Mouse (Mus musculus) forebrain, embryonic 15.5 days (tissue): ENCODE results near the gene Shisa8. TPM values are rescaled to one million over a fixed set of nuclear protein-coding genes. Genes with fewer than 3 reads are reported as not detected.
"Not testable (repeated sequence)": the region's sequence is repeated elsewhere in the genome, so short reads cannot be mapped to it uniquely, and the experiment has no call there.

ENCODE experiments used
- ATAC-seq: fragments of 200-750 bp; cut with Nextera tagmentation; replicated peaks from 2 replicates; pipeline ENCODE4 v1.8.0; 2017; ENCODE audit warnings: mild to moderate bottlenecking, moderate TSS enrichment, moderate library complexity
- H3K27ac ChIP-seq: fragments of 300-500 bp; sonication (generic); replicated peaks from 2 replicates; pipeline ENCODE4 v1.5.1; 2015; ENCODE audit warnings: mild to moderate bottlenecking, inconsistent platforms
- H3K27me3 ChIP-seq: fragments of 300-500 bp; sonication (generic); 2 replicates; pipeline ENCODE4 v1.6.1; 2015; ENCODE audit warnings: inconsistent platforms
- H3K36me3 ChIP-seq: fragments of 300-500 bp; sonication (generic); 2 replicates; pipeline ENCODE4 v1.6.1; 2015; ENCODE audit warnings: mild to moderate bottlenecking, inconsistent platforms
- H3K4me1 ChIP-seq: fragments of 300-500 bp; sonication (generic); 2 replicates; pipeline ENCODE4 v1.6.1; 2015; ENCODE audit warnings: inconsistent platforms
- H3K4me2 ChIP-seq: fragments of 300-500 bp; sonication (generic); replicated peaks from 2 replicates; pipeline ENCODE4 v1.6.1; 2015; ENCODE audit warnings: mild to moderate bottlenecking, inconsistent platforms
- H3K4me3 ChIP-seq: fragments of 300-500 bp; sonication (generic); 2 replicates; pipeline ENCODE4 v1.5.1; 2015; ENCODE audit warnings: mild to moderate bottlenecking, inconsistent platforms
- H3K9ac ChIP-seq: fragments of 300-500 bp; sonication (generic); replicated peaks from 2 replicates; pipeline ENCODE4 v1.6.1; 2015; ENCODE audit warnings: mild to moderate bottlenecking, inconsistent platforms
- H3K9me3 ChIP-seq: fragments of 300-500 bp; sonication (generic); 2 replicates; pipeline ENCODE4 v1.6.1; 2016; ENCODE audit warnings: inconsistent platforms
- WGBS: fragments of 180-500 bp; shearing (Covaris S2); methylation state at CpG from one replicate; pipeline ENCODE4 v1.1.7; 2015; ENCODE audit warnings: mixed read lengths; 5-methylcytosine and 5-hydroxymethylcytosine counted together
- polyA plus RNA-seq: library from polyadenylated mRNA; unstranded; fragments of >200 nt; fragmentation: Nextera tagmentation; extraction: Ambion mirVana; gene quantifications from 2 replicates; pipeline ENCODE4 v1.2.1, GENCODE M21; 2015

Shisa8 gene
- polyA plus RNA-seq: 0.27 and 0.69 TPM in 2 replicates

GRCm38 (mm10) chr15:82212752-82213063, at the start of gene Shisa8:
Gene Shisa8 (minus strand): TSS chr15:82212815.
- Histone ChIP-seq H3K9me3 (no peaks in the 10 kb centered on the region), H3K36me3 (no peaks in the 10 kb centered on the region), H3K9ac (peak within 1 kb of the TSS; percentile 2; the same call in 1 of the 2 replicates), H3K27me3 (peaks cover 68% of the 10 kb centered on the region), H3K4me1 (peaks cover 38% of the 10 kb centered on the region), H3K4me3 (peak within 1 kb of the TSS; percentile 45), H3K27ac (no peak within 1 kb of the TSS), H3K4me2 (peak within 1 kb of the TSS; percentile 62)
- 0% methylated on average over 22 of the region's 34 CpGs for WGBS
- no peak for ATAC-seq

- WGBS: 13% methylated on average over 16 of the region's 16 CpGs
- H3K4me1 ChIP-seq: peaks cover 29% of the 10 kb centered on the region
- H3K4me3 ChIP-seq: no peak overlapping the region
- no peak for ATAC-seq
- no peak overlapping the region for H3K27ac ChIP-seq
- H3K9me3 ChIP-seq: no peaks in the 10 kb centered on the region
- H3K36me3 ChIP-seq: 0 out of 2 replicates have a peak, but pooled peaks cover 4% of the 10 kb centered on the region
- H3K4me2 ChIP-seq: no peak overlapping the region
- no peaks in the 10 kb centered on the region for H3K27me3 ChIP-seq
- H3K9ac ChIP-seq: no peak overlapping the region
Observed at GRCm38 (mm10) chr15:82259510-82259909, 46.9 kb upstream of the Shisa8 start.

- H3K9me3 ChIP-seq: peaks cover 4% of the 10 kb centered on the region; the same call in 1 of the 2 replicates
- peak; percentile 95 for ATAC-seq
- H3K4me3 ChIP-seq: peak overlapping the region; percentile 50
- WGBS: 5% methylated on average over 10 of the region's 10 CpGs
- no peaks in the 10 kb centered on the region for H3K27me3 ChIP-seq
- peak overlapping the region; percentile 89 for H3K27ac ChIP-seq
- peak overlapping the region; percentile 58 for H3K9ac ChIP-seq
- H3K36me3 ChIP-seq: 0 out of 2 replicates have a peak, but pooled peaks cover 4% of the 10 kb centered on the region
- H3K4me2 ChIP-seq: peak overlapping the region; percentile 66
- H3K4me1 ChIP-seq: peaks cover 29% of the 10 kb centered on the region
Observed at GRCm38 (mm10) chr15:82255944-82256383, 43.3 kb upstream of the Shisa8 start.

- Histone ChIP-seq H3K36me3 (0 out of 2 replicates have a peak, but pooled peaks cover 4% of the 10 kb centered on the region), H3K4me1 (peaks cover 29% of the 10 kb centered on the region), H3K9ac (0 out of 2 replicates have a peak overlapping the region, but pooled peaks have one; percentile 10), H3K9me3 (peaks cover 4% of the 10 kb centered on the region; the same call in 1 of the 2 replicates), H3K4me2 (peak overlapping the region; percentile 66), H3K27ac (peak overlapping the region; percentile 89), H3K4me3 (peak overlapping the region; percentile 50; the same call in 1 of the 2 replicates), H3K27me3 (no peaks in the 10 kb centered on the region)
- ATAC-seq: 0 out of 2 replicates have a peak, but pooled peaks have one; percentile 6
- WGBS: 34% methylated on average over 4 of the region's 4 CpGs
Observed at GRCm38 (mm10) chr15:82255248-82255647, 42.6 kb upstream of the Shisa8 start.

- no peak for ATAC-seq
- Histone ChIP-seq H3K36me3 (no peaks in the 10 kb centered on the region), H3K4me1 (peaks cover 19% of the 10 kb centered on the region), H3K27me3 (no peaks in the 10 kb centered on the region), H3K9ac (no peak within 1 kb of the TSS), H3K27ac (no peak within 1 kb of the TSS), H3K9me3 (peaks cover 4% of the 10 kb centered on the region; the same call in 1 of the 2 replicates), H3K4me2 (no peak within 1 kb of the TSS), H3K4me3 (no peak within 1 kb of the TSS)
- 91% methylated on average over 6 of the region's 6 CpGs for WGBS
Observed at GRCm38 (mm10) chr15:82252097-82252496, 39.5 kb upstream of the Shisa8 start, which contains the start of gene 1500009C09Rik. Gene 1500009C09Rik (plus strand): TSS chr15:82252397.

- WGBS: 99% methylated on average over 3 of the region's 3 CpGs
- no peak overlapping the region for H3K9ac ChIP-seq
- no peak for ATAC-seq
- H3K4me3 ChIP-seq: no peak overlapping the region
- H3K27me3 ChIP-seq: no peaks in the 10 kb centered on the region
- peaks cover 14% of the 10 kb centered on the region for H3K4me1 ChIP-seq
- no peak overlapping the region for H3K4me2 ChIP-seq
- no peak overlapping the region for H3K27ac ChIP-seq
- no peaks in the 10 kb centered on the region for H3K36me3 ChIP-seq
- peaks cover 4% of the 10 kb centered on the region; the same call in 1 of the 2 replicates for H3K9me3 ChIP-seq
Observed at GRCm38 (mm10) chr15:82251579-82251978, 39.0 kb upstream of the Shisa8 start.

- WGBS: 83% methylated on average over 3 of the region's 3 CpGs
- Histone ChIP-seq H3K27me3 (no peaks in the 10 kb centered on the region), H3K36me3 (no peaks in the 10 kb centered on the region), H3K4me3 (no peak overlapping the region), H3K9ac (no peak overlapping the region), H3K4me1 (peaks cover 9% of the 10 kb centered on the region), H3K9me3 (peaks cover 4% of the 10 kb centered on the region; the same call in 1 of the 2 replicates), H3K4me2 (no peak overlapping the region), H3K27ac (no peak overlapping the region)
- ATAC-seq: no peak
Observed at GRCm38 (mm10) chr15:82247131-82247776, 34.6 kb upstream of the Shisa8 start.

- not testable (repeated sequence) for H3K4me1 ChIP-seq, H3K9me3 ChIP-seq, ATAC-seq, H3K36me3 ChIP-seq, H3K27me3 ChIP-seq
- peak overlapping the region; percentile 87 for H3K27ac ChIP-seq
- peak overlapping the region; percentile 52 for H3K9ac ChIP-seq
- H3K4me2 ChIP-seq: peak overlapping the region; percentile 68
- H3K4me3 ChIP-seq: peak overlapping the region; percentile 86
- 22% methylated on average over 9 of the region's 9 CpGs for WGBS
Observed at GRCm38 (mm10) chr15:82244805-82245161, 32.2 kb upstream of the Shisa8 start.

- Histone ChIP-seq H3K4me1 (peaks cover 9% of the 10 kb centered on the region), H3K27me3 (no peaks in the 10 kb centered on the region), H3K4me2 (peak within 1 kb of the TSS; percentile 68), H3K27ac (peak within 1 kb of the TSS; percentile 87), H3K9me3 (no peaks in the 10 kb centered on the region), H3K36me3 (no peaks in the 10 kb centered on the region), H3K4me3 (peak within 1 kb of the TSS; percentile 86), H3K9ac (peak within 1 kb of the TSS; percentile 61)
- WGBS: under 1% methylated on average over 65 of the region's 65 CpGs
- peak; percentile 99 for ATAC-seq
Observed at GRCm38 (mm10) chr15:82244115-82244804, 31.6 kb upstream of the Shisa8 start, which contains the start of gene Cenpm. Gene Cenpm (minus strand): TSS chr15:82244748.

- ATAC-seq: no peak
- 4% methylated on average over 12 of the region's 12 CpGs for WGBS
Observed at GRCm38 (mm10) chr15:82243742-82244114, 31.1 kb upstream of the Shisa8 start.

GRCm38 (mm10) chr15:82243311-82243710, 30.7 kb upstream of the Shisa8 start:
- Histone ChIP-seq H3K9ac (peak overlapping the region; percentile 61), H3K9me3 (no peaks in the 10 kb centered on the region), H3K27ac (no peak overlapping the region), H3K4me2 (peak overlapping the region; percentile 68), H3K4me3 (peak overlapping the region; percentile 86), H3K4me1 (peaks cover 9% of the 10 kb centered on the region), H3K36me3 (no peaks in the 10 kb centered on the region), H3K27me3 (no peaks in the 10 kb centered on the region)
- no peak for ATAC-seq
- 71% methylated on average over 3 of the region's 3 CpGs for WGBS

More at GRCm38 (mm10) chr15:82243742-82244114, 31.1 kb upstream of the Shisa8 start:
- peaks cover 9% of the 10 kb centered on the region for H3K4me1 ChIP-seq
- no peaks in the 10 kb centered on the region for H3K36me3 ChIP-seq
- peak overlapping the region; percentile 43 for H3K27ac ChIP-seq
- H3K4me2 ChIP-seq: peak overlapping the region; percentile 68
- H3K9me3 ChIP-seq: no peaks in the 10 kb centered on the region
- peak overlapping the region; percentile 61 for H3K9ac ChIP-seq
- H3K27me3 ChIP-seq: no peaks in the 10 kb centered on the region
- H3K4me3 ChIP-seq: peak overlapping the region; percentile 86

GRCm38 (mm10) chr15:82236565-82236964, 23.9 kb upstream of the Shisa8 start:
- Histone ChIP-seq H3K9me3 (no peaks in the 10 kb centered on the region), H3K4me2 (no peak overlapping the region), H3K36me3 (no peaks in the 10 kb centered on the region), H3K27ac (no peak overlapping the region), H3K4me1 (peaks cover 9% of the 10 kb centered on the region), H3K27me3 (no peaks in the 10 kb centered on the region), H3K4me3 (no peak overlapping the region), H3K9ac (no peak overlapping the region)
- 23% methylated on average over 5 of the region's 5 CpGs for WGBS
- peak; percentile 78 for ATAC-seq
